Mouse (Mus musculus): Measurements from ENCODE around the gene Nkx2-3. TPM values are rescaled to one million over a fixed set of nuclear protein-coding genes. Genes with fewer than 3 reads are reported as not detected.

The Nkx2-3 gene
- polyA plus RNA-seq, 1 experiment = 0.04 TPM

DNA sequence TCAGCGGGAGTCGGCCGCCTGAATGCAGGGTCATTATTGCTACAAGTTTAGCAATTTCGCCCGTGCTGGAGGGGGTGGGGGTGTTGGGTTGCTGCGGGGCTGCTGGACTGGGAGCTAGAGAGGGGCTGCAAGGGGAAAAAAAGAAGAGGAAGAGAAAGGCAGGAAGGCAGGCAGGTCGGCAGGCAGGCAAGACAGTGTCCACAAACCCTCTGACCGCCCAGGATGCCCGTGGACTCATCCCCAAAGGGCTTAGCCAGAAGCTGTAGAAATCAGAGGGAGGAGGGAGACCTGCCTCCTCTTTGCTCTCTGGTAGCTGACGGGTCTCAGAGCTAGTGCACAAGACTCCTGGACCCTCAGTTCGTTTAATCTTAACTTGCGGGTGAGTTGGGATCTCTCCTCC lies 4.8 kb downstream of the Nkx2-3 start:
- DNase-seq (ENCODE audit: extremely low spot score in 1 of 2, low spot score in 1 of 2) = no peak

DNA sequence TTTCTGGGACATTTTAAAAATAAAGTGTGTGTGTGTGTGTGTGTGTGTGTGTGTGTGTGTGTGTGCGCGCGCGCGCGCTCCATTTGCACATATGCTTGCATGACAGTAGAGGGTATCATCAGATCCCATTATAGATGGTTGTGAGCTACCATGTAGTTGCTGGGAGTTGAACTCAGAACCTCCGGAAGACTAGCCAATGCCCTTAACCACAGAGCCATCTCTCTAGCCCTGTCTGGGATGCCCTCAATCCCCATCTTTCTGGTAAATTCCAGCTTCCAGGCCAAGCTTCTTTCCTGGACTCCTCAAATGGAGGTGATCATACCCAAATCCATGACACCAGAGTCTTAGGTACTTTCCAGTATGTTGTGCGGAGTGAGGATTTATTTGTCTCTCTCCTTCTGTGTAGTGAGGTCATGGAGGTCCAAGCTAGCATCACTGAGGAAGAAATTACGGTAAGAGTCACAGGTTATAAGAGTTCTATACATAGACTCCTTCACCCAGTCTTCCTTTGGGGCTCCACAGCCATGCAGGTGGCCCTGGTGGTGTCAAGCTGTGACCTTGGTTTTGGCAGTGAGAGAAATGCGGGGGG lies 5.7 kb downstream of the Nkx2-3 start:
- DNase-seq (ENCODE audit: extremely low spot score in 1 of 2, low spot score in 1 of 2) = no peak

- DNase-seq (ENCODE audit: extremely low spot score in 1 of 2, low spot score in 1 of 2) = no peak
Measured at GRCm38 (mm10) chr19:43618505-43619030, 6.4 kb downstream of the Nkx2-3 start.

DNA sequence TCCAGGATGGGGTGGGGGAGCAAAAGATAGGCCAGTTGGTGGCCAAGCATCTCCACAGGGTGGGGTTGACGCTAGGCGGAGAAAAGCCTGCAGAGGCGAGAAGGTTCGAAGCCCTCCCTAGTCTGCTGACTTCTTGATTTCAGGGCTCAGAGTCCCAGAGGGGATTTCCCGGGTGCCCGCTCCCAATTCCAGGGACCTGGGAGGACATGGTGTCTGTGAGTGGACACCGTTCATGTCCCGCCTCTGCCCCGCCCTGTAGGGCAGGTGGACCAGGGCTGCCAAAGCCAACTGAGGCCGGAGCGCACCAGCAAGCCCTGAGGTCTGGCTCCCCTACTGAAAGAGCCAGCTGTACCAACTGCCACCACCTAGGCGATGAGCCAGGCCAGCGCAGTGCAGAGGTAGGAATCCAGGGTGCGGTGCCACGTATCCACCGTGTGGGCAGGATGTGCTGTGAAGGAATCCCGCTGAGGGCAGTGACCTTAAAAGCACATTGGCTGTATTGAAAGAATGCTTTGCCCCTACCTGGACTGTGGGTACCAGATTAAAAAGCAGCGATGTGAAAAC lies 7.9 kb downstream of the Nkx2-3 start:
- no peak for DNase-seq (ENCODE audit: extremely low spot score in 1 of 2, low spot score in 1 of 2)

- peak; percentile 11 to 65 for DNase-seq (ENCODE audit: extremely low spot score in 1 of 2, low spot score in 1 of 2)
Measured at GRCm38 (mm10) chr19:43623913-43624312, 11.8 kb downstream of the Nkx2-3 start.

DNA sequence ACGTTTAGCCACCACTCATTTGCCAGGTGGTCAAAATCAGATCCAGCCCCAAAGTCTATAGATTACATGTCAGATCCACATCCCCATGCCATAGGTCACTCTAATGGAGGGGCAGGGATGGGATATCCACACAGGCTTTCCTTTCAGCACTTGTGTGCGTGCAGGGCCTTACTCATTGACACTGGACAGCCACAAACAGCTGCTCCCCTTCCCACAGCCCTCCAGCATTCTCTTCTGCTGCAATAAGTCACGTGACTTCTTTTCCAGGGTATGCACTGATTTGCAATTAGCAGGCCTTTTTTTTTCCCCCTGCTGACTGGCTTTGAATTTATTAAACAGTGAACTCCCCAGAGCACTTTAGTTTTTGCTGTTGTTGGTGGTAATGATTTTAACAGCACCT lies 14.0 kb downstream of the Nkx2-3 start:
- no peak for DNase-seq (ENCODE audit: extremely low spot score in 1 of 2, low spot score in 1 of 2)

- DNase-seq (ENCODE audit: extremely low spot score in 1 of 2, low spot score in 1 of 2) = no peak
Measured at GRCm38 (mm10) chr19:43627345-43627744, 15.2 kb downstream of the Nkx2-3 start.

DNA sequence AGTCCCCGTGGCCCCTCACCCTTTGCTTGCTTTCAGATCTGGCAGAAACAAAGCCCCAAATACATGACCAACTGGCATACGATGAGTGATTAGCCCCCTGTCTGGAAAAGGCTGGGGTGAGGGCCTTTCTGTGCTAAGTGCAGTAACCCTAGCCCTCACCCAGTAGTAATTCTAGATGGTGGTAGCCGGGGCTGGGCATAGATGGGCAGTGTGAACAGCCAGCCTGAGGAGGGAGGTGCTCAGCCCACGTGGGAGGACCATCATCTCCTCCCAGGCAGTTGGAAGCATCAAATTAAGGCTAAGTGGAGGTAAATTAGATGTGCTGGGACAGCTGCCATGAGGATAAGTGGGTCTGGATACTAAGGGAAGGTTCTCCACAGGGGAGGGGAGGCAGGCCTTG lies 17.0 kb downstream of the Nkx2-3 start:
- no peak for DNase-seq (ENCODE audit: extremely low spot score in 1 of 2, low spot score in 1 of 2)

GRCm38 (mm10) chr19:43630466-43631251 lies 18.5 kb downstream of the Nkx2-3 start:
- peak; percentile 20 to 89 for DNase-seq (ENCODE audit: extremely low spot score in 1 of 2, low spot score in 1 of 2)

DNA sequence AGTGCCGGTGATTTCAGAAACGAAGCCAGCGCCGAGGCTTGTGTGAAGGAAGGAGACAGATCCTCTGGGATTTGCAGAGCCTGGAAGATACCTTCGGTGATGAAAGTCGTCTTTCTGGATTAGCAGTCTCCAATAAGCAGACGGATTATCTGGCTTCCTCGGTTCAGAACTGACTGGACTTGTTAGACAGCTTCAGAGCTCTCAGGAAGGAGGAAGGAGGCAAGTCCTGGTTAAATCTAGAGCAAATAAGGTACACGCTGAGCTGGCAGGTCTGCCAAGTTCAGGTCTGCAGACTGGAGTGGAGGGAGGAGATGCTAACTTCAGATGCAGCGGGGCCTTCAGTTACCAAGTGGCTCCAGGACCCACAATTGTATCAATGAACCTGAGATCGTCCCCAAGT lies 29.7 kb downstream of the Nkx2-3 start:
- DNase-seq (ENCODE audit: extremely low spot score in 1 of 2, low spot score in 1 of 2) = no peak

GRCm38 (mm10) chr19:43642843-43643242 lies 30.7 kb downstream of the Nkx2-3 start:
- DNase-seq (ENCODE audit: extremely low spot score in 1 of 2, low spot score in 1 of 2) = no peak

GRCm38 (mm10) chr19:43645508-43645907 lies 33.4 kb downstream of the Nkx2-3 start:
- DNase-seq (ENCODE audit: extremely low spot score in 1 of 2, low spot score in 1 of 2) = no peak

GRCm38 (mm10) chr19:43646852-43647251 lies 34.7 kb downstream of the Nkx2-3 start:
- no peak for DNase-seq (ENCODE audit: extremely low spot score in 1 of 2, low spot score in 1 of 2)

- no peak for DNase-seq (ENCODE audit: extremely low spot score in 1 of 2, low spot score in 1 of 2)
Measured at GRCm38 (mm10) chr19:43647261-43647660, 35.1 kb downstream of the Nkx2-3 start.

- DNase-seq (ENCODE audit: extremely low spot score in 1 of 2, low spot score in 1 of 2) = no peak
Measured at GRCm38 (mm10) chr19:43648343-43648742, 36.2 kb downstream of the Nkx2-3 start.

DNA sequence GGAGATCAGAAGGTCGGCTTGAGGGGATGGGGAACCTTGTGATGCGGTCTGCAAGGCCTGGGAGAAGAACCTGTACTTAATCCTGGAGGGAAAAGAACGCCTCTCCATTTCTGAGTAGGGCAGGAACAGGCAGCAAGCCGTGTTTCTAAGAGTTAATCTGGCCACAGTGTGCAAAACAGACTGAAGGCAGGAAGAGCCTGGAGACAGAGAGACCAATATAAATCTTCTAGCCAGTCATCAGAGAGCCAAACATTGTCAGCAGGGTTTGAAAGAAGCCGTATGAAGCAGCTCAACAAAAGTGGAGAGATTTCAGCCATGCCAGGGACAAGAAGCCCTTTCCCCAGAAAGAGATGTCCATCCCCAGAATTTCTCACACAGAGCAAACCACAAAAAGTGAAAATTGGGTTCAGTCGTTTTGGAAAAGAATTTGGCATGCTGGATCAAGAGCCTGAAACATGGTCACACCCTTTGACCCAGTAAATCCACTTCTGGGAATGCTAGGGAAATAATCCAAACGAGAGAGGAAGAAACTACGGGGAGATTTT lies 39.2 kb downstream of the Nkx2-3 start:
- DNase-seq (ENCODE audit: extremely low spot score in 1 of 2, low spot score in 1 of 2) = no peak

GRCm38 (mm10) chr19:43655735-43656492 lies 43.8 kb downstream of the Nkx2-3 start:
- peak in 1 of 2 experiments; percentile 80 for DNase-seq (ENCODE audit: extremely low spot score in 1 of 2, low spot score in 1 of 2)

GRCm38 (mm10) chr19:43659632-43660031 lies 47.5 kb downstream of the Nkx2-3 start:
- no peak for DNase-seq (ENCODE audit: extremely low spot score in 1 of 2, low spot score in 1 of 2)

DNA sequence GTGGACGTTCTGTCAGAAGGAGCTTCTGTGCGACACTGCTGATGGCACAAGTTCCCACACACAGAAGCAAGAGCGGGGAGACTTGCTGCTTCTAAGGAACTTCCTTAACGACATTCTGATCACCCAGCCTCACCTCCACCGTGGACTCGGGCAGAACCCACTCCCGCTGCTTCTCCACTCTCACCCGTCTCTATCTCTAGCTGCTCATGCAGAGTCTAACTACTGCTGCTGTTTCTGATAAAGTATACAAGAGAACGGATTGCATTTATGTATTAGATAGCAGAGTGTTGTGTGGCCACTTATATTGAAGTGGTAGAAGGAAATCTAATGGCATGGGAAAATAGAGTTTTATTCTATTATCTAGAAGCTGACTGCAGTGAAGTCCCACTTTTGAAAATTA lies 48.6 kb downstream of the Nkx2-3 start:
- no peak for DNase-seq (ENCODE audit: extremely low spot score in 1 of 2, low spot score in 1 of 2)

GRCm38 (mm10) chr19:43662176-43662967 lies 50.2 kb downstream of the Nkx2-3 start:
- DNase-seq (ENCODE audit: extremely low spot score in 1 of 2, low spot score in 1 of 2) = no peak

Data from frontal cortex, adult 2 months (tissue).